Mouse (Mus musculus): ENCODE data around the gene Ttc21a. TPM values are rescaled to one million over a fixed set of nuclear protein-coding genes. Genes with fewer than 3 reads are reported as not detected.

Gene Ttc21a
- total and polyA plus RNA-seq, 3 experiments, result 0.01 TPM; not detected in 2

DNA sequence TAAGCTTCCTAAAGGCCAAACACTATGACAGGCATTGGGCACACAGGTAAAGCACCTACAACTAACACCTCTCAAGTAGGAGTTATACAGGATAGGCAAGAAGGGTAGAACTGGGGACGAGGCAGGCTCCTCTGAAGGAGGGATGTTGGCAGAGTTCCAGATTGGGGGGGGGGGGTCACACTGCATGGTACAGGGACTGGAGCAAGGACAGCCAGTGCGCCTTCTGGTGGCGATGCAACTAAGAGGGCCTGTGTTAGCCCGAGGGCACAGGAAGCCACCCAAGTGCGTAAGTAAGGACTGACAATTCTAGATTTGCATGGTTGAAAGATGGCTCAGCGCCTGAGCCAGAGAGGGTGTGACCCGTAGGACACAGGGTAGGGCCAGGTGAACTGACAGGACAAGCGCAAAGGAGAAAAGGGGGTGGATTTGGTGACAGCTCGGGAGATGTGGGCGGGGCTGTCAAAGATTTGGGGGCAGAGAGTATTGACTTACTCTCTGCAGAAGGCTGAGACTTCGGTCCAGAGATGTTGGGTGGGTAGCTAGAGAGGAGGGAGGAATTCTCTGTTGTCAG lies 44.9 kb downstream of the Ttc21a start:
- DNase-seq (ENCODE audit: low read depth, low spot score), result peak; percentile 85
- TF ChIP-seq POLR2A (IDR thresholded peaks at IDR 0.05; ENCODE audit: control insufficient read depth in 1 of 2, insufficient read depth in 1 of 2, low read depth in 1 of 2, low read length in 2 of 2, poor library complexity in 1 of 2), result no peak
- peak; percentile 31 for TF ChIP-seq SMC3 (IDR thresholded peaks at IDR 0.05; ENCODE audit: low read depth, low read length)
- TF ChIP-seq MAZ (IDR thresholded peaks at IDR 0.05; ENCODE audit: low read depth, low read length), result peak; percentile 75; the same call in 1 of the 2 replicates
- peak; percentile 59 for TF ChIP-seq SIN3A (IDR thresholded peaks at IDR 0.05; ENCODE audit: low read length)
- peak; percentile 68 for TF ChIP-seq MXI1 (IDR thresholded peaks at IDR 0.05; ENCODE audit: low read depth, low read length)
- TF ChIP-seq CTCF (IDR thresholded peaks at IDR 0.05 in 2 of 3, conservative IDR thresholded peaks at IDR 0.05 in 1 of 3; ENCODE audit: control insufficient read depth in 1 of 3, insufficient read depth in 1 of 3, low read depth in 2 of 3, low read length in 3 of 3, poor library complexity in 1 of 3, severe bottlenecking in 1 of 3), result peak in 2 of 3 experiments; percentile 52 to 66; a peak in 4 of 6 replicates
- TF ChIP-seq ETS1 (IDR thresholded peaks at IDR 0.05; ENCODE audit: low read depth, low read length), result no peak; the same call in 1 of the 2 replicates
- TF ChIP-seq POLR2AphosphoS2 (IDR thresholded peaks at IDR 0.05; ENCODE audit: low read length), result no peak
- peak; percentile 33 for TF ChIP-seq NELFE (IDR thresholded peaks at IDR 0.05; ENCODE audit: low read depth, low read length)
- no peak for TF ChIP-seq TBP (IDR thresholded peaks at IDR 0.05; ENCODE audit: low read depth, low read length)
- Histone ChIP-seq H3K4me3 (ENCODE audit: control insufficient read depth in 1 of 2, insufficient read depth in 1 of 2, low read depth in 2 of 2, low read length in 2 of 2) (peak overlapping the region; percentile 80 to 81), H3K79me2 (ENCODE audit: control insufficient read depth, insufficient read depth, low read length, poor library complexity) (peaks cover 7% of the 10 kb centered on the region), H3K9me3 (replicated peaks; ENCODE audit: insufficient read depth, low read length) (no peaks in the 10 kb centered on the region), H3K9ac (ENCODE audit: control insufficient read depth, low read depth, low read length, poor library complexity, severe bottlenecking) (peak overlapping the region; percentile 87), H3K36me3 (ENCODE audit: control insufficient read depth in 1 of 2, insufficient read depth in 2 of 2, low read length in 2 of 2) (peaks cover 0 to 7% of the 10 kb centered on the region in 2 experiments; a peak in 2 of 4 replicates), H3K27me3 (ENCODE audit: control insufficient read depth in 1 of 2, insufficient read depth in 2 of 2, low read length in 2 of 2) (no peaks in the 10 kb centered on the region), H3K4me1 (ENCODE audit: control insufficient read depth in 1 of 2, insufficient read depth in 2 of 2, low read length in 2 of 2) (peaks cover 4 to 17% of the 10 kb centered on the region in 2 experiments; a peak in 3 of 4 replicates), H3K27ac (ENCODE audit: control insufficient read depth, low read depth, low read length) (peak overlapping the region; percentile 87)

DNA sequence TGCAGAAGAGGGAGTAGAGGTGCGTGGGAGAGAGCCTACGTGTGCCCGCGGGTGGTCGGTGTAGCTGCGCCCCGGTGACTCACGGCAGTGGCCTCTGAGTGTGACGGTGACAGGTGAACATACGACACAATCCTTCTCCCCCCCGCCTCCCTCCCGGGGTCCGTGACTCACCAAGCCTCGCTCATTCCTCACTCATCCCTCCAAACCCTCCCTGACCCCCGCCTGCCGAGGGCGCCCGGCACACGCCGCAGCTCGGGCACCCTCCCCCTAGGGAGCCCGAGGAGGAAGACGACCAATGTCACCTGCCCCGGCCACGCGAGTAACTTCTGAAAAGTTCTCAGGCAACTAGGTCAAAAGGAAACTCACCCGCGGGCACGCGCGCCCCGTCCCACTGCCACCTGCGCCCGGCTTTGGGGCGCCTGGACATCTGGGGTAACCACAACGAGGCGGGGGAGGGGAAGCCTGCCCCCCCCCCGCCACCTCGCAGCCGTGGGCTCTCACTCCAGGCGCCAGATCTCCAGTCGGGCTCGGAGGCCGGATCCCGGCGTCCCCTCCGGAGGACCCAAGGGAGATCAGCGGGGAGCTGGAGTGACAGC lies 45.6 kb downstream of the Ttc21a start:
- H3K4me3 ChIP-seq (ENCODE audit: control insufficient read depth in 1 of 2, insufficient read depth in 1 of 2, low read depth in 2 of 2, low read length in 2 of 2), result peak overlapping the region; percentile 80 to 81
- TF ChIP-seq MXI1 (IDR thresholded peaks at IDR 0.05; ENCODE audit: low read depth, low read length) (0 out of 2 replicates have a peak, but pooled peaks have one; percentile 32), ZKSCAN1 (IDR thresholded peaks at IDR 0.05; ENCODE audit: low read depth, low read length) (no peak)
- peaks cover 4 to 13% of the 10 kb centered on the region in 2 experiments; a peak in 3 of 4 replicates for H3K4me1 ChIP-seq (ENCODE audit: control insufficient read depth in 1 of 2, insufficient read depth in 2 of 2, low read length in 2 of 2)
- peak overlapping the region; percentile 87 for H3K27ac ChIP-seq (ENCODE audit: control insufficient read depth, low read depth, low read length)
- peaks cover 0 to 6% of the 10 kb centered on the region in 2 experiments; a peak in 2 of 4 replicates for H3K36me3 ChIP-seq (ENCODE audit: control insufficient read depth in 1 of 2, insufficient read depth in 2 of 2, low read length in 2 of 2)
- no peaks in the 10 kb centered on the region for H3K27me3 ChIP-seq (ENCODE audit: control insufficient read depth in 1 of 2, insufficient read depth in 2 of 2, low read length in 2 of 2)
- DNase-seq (ENCODE audit: low read depth, low spot score), result peak; percentile 51
- peaks cover 7% of the 10 kb centered on the region for H3K79me2 ChIP-seq (ENCODE audit: control insufficient read depth, insufficient read depth, low read length, poor library complexity)
- no peaks in the 10 kb centered on the region for H3K9me3 ChIP-seq (replicated peaks; ENCODE audit: insufficient read depth, low read length)
- H3K9ac ChIP-seq (ENCODE audit: control insufficient read depth, low read depth, low read length, poor library complexity, severe bottlenecking), result peak overlapping the region; percentile 87
